Mouse (Mus musculus) gastrocnemius, postnatal 14 days (tissue): Measurements from ENCODE around the gene Zfp839. TPM values are rescaled to one million over a fixed set of nuclear protein-coding genes. Genes with fewer than 3 reads are reported as not detected.

ENCODE experiments used
- DNase-seq: peaks from one replicate; pipeline ENCODE4 v3.0.0; 2021; ENCODE audit warnings: mixed read lengths
- intact Hi-C: fragments of 180-260 bp; cut with DNase I; formaldehyde crosslinking; loops from one replicate; pipeline ENCODE4 v1.15.1; 2025; ENCODE audit warnings: low total_unique reads
- long read RNA-seq, 2 experiments: library from polyadenylated mRNA; stranded (forward); transcript quantifications; one replicate each; pipeline ENCODE4 v2.0.0; 2021
- total RNA-seq, 2 experiments: library from RNA; stranded (reverse); gene quantifications; 2 replicates each; pipeline ENCODE4 v1.2.3; 2021

Zfp839 gene
- total RNA-seq: 1 to 10 TPM; 3.9 to 5.4 TPM
- long read RNA-seq, experiment 1, partial matches to known transcripts: 0 of 3 reads
- long read RNA-seq, experiment 1, other reads (novel, unspliced or antisense): 1 of 3 reads
- long read RNA-seq, experiment 2, partial matches to known transcripts: 1 of 12 reads
- long read RNA-seq, experiment 2, other reads (novel, unspliced or antisense): 8 of 12 reads

GRCm38 (mm10) chr12:110850010-110850928 is at the start of gene Zfp839:
Gene Zfp839, plus strand, starts transcription at chr12:110850253.
- intact Hi-C loops: no loop called here
- DNase-seq: peak; percentile 86

- DNase-seq: no peak
- intact Hi-C loops: no loop called here
Measured at GRCm38 (mm10) chr12:110801876-110802464, 48.1 kb upstream of the Zfp839 start.

GRCm38 (mm10) chr12:110802674-110803297 is 47.3 kb upstream of the Zfp839 start:
- intact Hi-C loops: no loop called here
- DNase-seq: no peak

- intact Hi-C loops: no loop called here
Measured at GRCm38 (mm10) chr12:110804261-110804660, 45.8 kb upstream of the Zfp839 start.

GRCm38 (mm10) chr12:110806301-110806970 is 43.6 kb upstream of the Zfp839 start:
- intact Hi-C loops: no loop called here
- no peak for DNase-seq

More at GRCm38 (mm10) chr12:110804261-110804660, 45.8 kb upstream of the Zfp839 start:
- no peak for DNase-seq

GRCm38 (mm10) chr12:110808430-110808829 is 41.6 kb upstream of the Zfp839 start:
- no peak for DNase-seq
- intact Hi-C loops: no loop called here

GRCm38 (mm10) chr12:110808848-110809247 is 41.2 kb upstream of the Zfp839 start:
- intact Hi-C loops: no loop called here
- DNase-seq: no peak

- intact Hi-C loops: no loop called here
- no peak for DNase-seq
Measured at GRCm38 (mm10) chr12:110813132-110813531, 36.9 kb upstream of the Zfp839 start.

- no peak for DNase-seq
- intact Hi-C loops: no loop called here
Measured at GRCm38 (mm10) chr12:110813624-110814023, 36.4 kb upstream of the Zfp839 start.

GRCm38 (mm10) chr12:110814924-110815323 is 35.1 kb upstream of the Zfp839 start:
- no peak for DNase-seq
- intact Hi-C loops: no loop called here

- no peak for DNase-seq
- intact Hi-C loops: no loop called here
Measured at GRCm38 (mm10) chr12:110816833-110817232, 33.2 kb upstream of the Zfp839 start.

- intact Hi-C loops: no loop called here
- no peak for DNase-seq
Measured at GRCm38 (mm10) chr12:110819367-110819766, 30.7 kb upstream of the Zfp839 start.

GRCm38 (mm10) chr12:110821787-110822186 is 28.3 kb upstream of the Zfp839 start:
- no peak for DNase-seq
- intact Hi-C loops: no loop called here

GRCm38 (mm10) chr12:110822366-110822765 is 27.7 kb upstream of the Zfp839 start:
- intact Hi-C loops: no loop called here
- no peak for DNase-seq

- no peak for DNase-seq
- intact Hi-C loops: no loop called here
Measured at GRCm38 (mm10) chr12:110828908-110829307, 21.1 kb upstream of the Zfp839 start.

GRCm38 (mm10) chr12:110830293-110831024 is 19.6 kb upstream of the Zfp839 start:
- intact Hi-C loops: loop anchor here (10.0 kb wide), 2 partner anchors 106 to 396 kb away; no protein-coding TSS in a partner anchor
- DNase-seq: no peak

- no peak for DNase-seq
- intact Hi-C loops: loop anchor here (10.0 kb wide), 2 partner anchors 110 to 400 kb away; no protein-coding TSS in a partner anchor
Measured at GRCm38 (mm10) chr12:110835182-110835581, 14.9 kb upstream of the Zfp839 start.

GRCm38 (mm10) chr12:110836729-110837128 is 13.3 kb upstream of the Zfp839 start:
- intact Hi-C loops: loop anchor here (10.0 kb wide), 2 partner anchors 112 to 402 kb away; no protein-coding TSS in a partner anchor
- DNase-seq: no peak
